Mouse (Mus musculus) c-Kit-positive CD71-negative TER-119-negative erythroid progenitor cells, embryonic 14.5 days (primary cell): Measurements from ENCODE around the gene Gm4131.

Experiments used
- DNase-seq: peaks from one replicate; pipeline ENCODE4 v3.0.0-alpha.2; 2013; ENCODE audit warnings: low read depth

The Gm4131 gene

GRCm38 (mm10) chr14:62457420-62458181 lies 109.1 kb downstream of the Gm4131 start:
- peak; percentile 70 for DNase-seq

GRCm38 (mm10) chr14:62456239-62456747 lies 110.4 kb downstream of the Gm4131 start, which contains the start of gene Gucy1b2:
Gucy1b2 (minus strand) TSS chr14:62456289.
- no peak for DNase-seq

- DNase-seq = no peak
Measured at GRCm38 (mm10) chr14:62455570-62455879, 111.2 kb downstream of the Gm4131 start.

GRCm38 (mm10) chr14:62454760-62455569 lies 111.8 kb downstream of the Gm4131 start:
- DNase-seq = no peak

- no peak for DNase-seq
Measured at GRCm38 (mm10) chr14:62454136-62454535, 112.6 kb downstream of the Gm4131 start.

GRCm38 (mm10) chr14:62453276-62453675 lies 113.4 kb downstream of the Gm4131 start:
- no peak for DNase-seq

GRCm38 (mm10) chr14:62450706-62451105 lies 116.0 kb downstream of the Gm4131 start:
- DNase-seq = no peak

- no peak for DNase-seq
Measured at GRCm38 (mm10) chr14:62447214-62447548, 119.5 kb downstream of the Gm4131 start.

- DNase-seq = no peak
Measured at GRCm38 (mm10) chr14:62446385-62447213, 120.1 kb downstream of the Gm4131 start.

GRCm38 (mm10) chr14:62443840-62444430 lies 122.8 kb downstream of the Gm4131 start:
- no peak for DNase-seq

GRCm38 (mm10) chr14:62442971-62443370 lies 123.8 kb downstream of the Gm4131 start:
- DNase-seq = no peak

- no peak for DNase-seq
Measured at GRCm38 (mm10) chr14:62440036-62440435, 126.7 kb downstream of the Gm4131 start.

- DNase-seq = no peak
Measured at GRCm38 (mm10) chr14:62438236-62438635, 128.5 kb downstream of the Gm4131 start.

GRCm38 (mm10) chr14:62437806-62438205 lies 128.9 kb downstream of the Gm4131 start:
- DNase-seq = no peak

- peak; percentile 16 for DNase-seq
Measured at GRCm38 (mm10) chr14:62425277-62425691, 141.4 kb downstream of the Gm4131 start.

GRCm38 (mm10) chr14:62422265-62422664 lies 144.5 kb downstream of the Gm4131 start:
- no peak for DNase-seq

- no peak for DNase-seq
Measured at GRCm38 (mm10) chr14:62417501-62417900, 149.2 kb downstream of the Gm4131 start.

- DNase-seq = no peak
Measured at GRCm38 (mm10) chr14:62416742-62417134, 150.0 kb downstream of the Gm4131 start.

GRCm38 (mm10) chr14:62416007-62416741 lies 150.5 kb downstream of the Gm4131 start:
- DNase-seq = no peak
